Mouse (Mus musculus) MEL (cell line): ENCODE data around the gene Lbx1. TPM values are rescaled to one million over a fixed set of nuclear protein-coding genes. Genes with fewer than 3 reads are reported as not detected.

ENCODE experiments used
- DNase-seq: peaks from one replicate; pipeline ENCODE4 v3.0.0; 2011; ENCODE audit warnings: low read depth, low spot score
- H3K27ac ChIP-seq: 2 replicates; pipeline ENCODE4 v1.5.1; 2012; ENCODE audit warnings: low read depth, mild to moderate bottlenecking, control low read depth, low read length, moderate library complexity; ENCODE audit not compliant: control insufficient read depth
- H3K27me3 ChIP-seq, 2 experiments: fragments of 150-350 bp in 1 of 2; sonication (generic) in 1 of 2; 2 replicates each; pipeline ENCODE4 v1.6.1; 2012; ENCODE audit warnings: low read length in 2 of 2, mild to moderate bottlenecking in 2 of 2, improper control_type of control experiment in 1 of 2, moderate library complexity in 1 of 2; ENCODE audit not compliant: insufficient read depth in 2 of 2, control insufficient read depth in 1 of 2
- H3K36me3 ChIP-seq, 2 experiments: 2 replicates each; pipeline ENCODE4 v1.6.1; 2012 to 2014; ENCODE audit warnings: low read length in 2 of 2, improper control_type of control experiment in 1 of 2, inconsistent platforms in 1 of 2, mild to moderate bottlenecking in 1 of 2; ENCODE audit not compliant: insufficient read depth in 2 of 2, control insufficient read depth in 1 of 2
- H3K4me1 ChIP-seq, 2 experiments: fragments of 150-350 bp in 1 of 2; sonication (generic) in 1 of 2; 2 replicates each; pipeline ENCODE4 v1.6.1; 2012; ENCODE audit warnings: low read length in 2 of 2, improper control_type of control experiment in 1 of 2, mild to moderate bottlenecking in 1 of 2; ENCODE audit not compliant: insufficient read depth in 2 of 2, control insufficient read depth in 1 of 2
- H3K4me3 ChIP-seq, 2 experiments: fragments of 150-350 bp in 1 of 2; sonication (generic) in 1 of 2; 2 replicates each; pipeline ENCODE4 v1.5.1; 2012; ENCODE audit warnings: low read depth in 2 of 2, low read length in 2 of 2, mild to moderate bottlenecking in 2 of 2, moderate library complexity in 2 of 2, control low read depth in 1 of 2, improper control_type of control experiment in 1 of 2; ENCODE audit not compliant: control insufficient read depth in 1 of 2, insufficient read depth in 1 of 2
- H3K79me2 ChIP-seq: 2 replicates; pipeline ENCODE4 v1.6.1; 2012; ENCODE audit warnings: mild to moderate bottlenecking, low read length, moderate library complexity; ENCODE audit not compliant: control insufficient read depth, poor library complexity, insufficient read depth
- H3K9ac ChIP-seq: 2 replicates; pipeline ENCODE4 v1.6.1; 2012; ENCODE audit warnings: low read depth, mild to moderate bottlenecking, control low read depth, low read length, moderate library complexity; ENCODE audit not compliant: control insufficient read depth, poor library complexity, severe bottlenecking
- H3K9me3 ChIP-seq: fragments of 150-350 bp; sonication (generic); replicated peaks from 2 replicates; pipeline ENCODE4 v1.6.1; 2012; ENCODE audit warnings: mild to moderate bottlenecking, low read length, improper control_type of control experiment, moderate library complexity; ENCODE audit not compliant: insufficient read depth
- CHD1 ChIP-seq: IDR thresholded peaks from 2 replicates; pipeline ENCODE4 v1.6.1; 2012; ENCODE audit warnings: low read depth, mild to moderate bottlenecking, inconsistent platforms, low read length, improper control_type of control experiment
- CTCF ChIP-seq, 3 experiments: IDR thresholded peaks in 2 of 3; conservative IDR thresholded peaks in 1 of 3; 2 replicates each; pipeline ENCODE4 v1.5.1; 2011 to 2012; ENCODE audit warnings: low read length in 3 of 3, low read depth in 2 of 3, mild to moderate bottlenecking in 2 of 3, improper control_type of control experiment in 1 of 3, inconsistent platforms in 1 of 3, mixed read lengths in 1 of 3, moderate library complexity in 1 of 3; ENCODE audit not compliant: control insufficient read depth in 1 of 3, insufficient read depth in 1 of 3, poor library complexity in 1 of 3, severe bottlenecking in 1 of 3
- E2F4 ChIP-seq: IDR thresholded peaks from 2 replicates; pipeline ENCODE4 v1.6.1; 2011; ENCODE audit warnings: low read depth, low read length, improper control_type of control experiment, borderline replicate concordance
- EP300 ChIP-seq, 2 experiments: IDR thresholded peaks; 2 replicates each; pipeline ENCODE4 v1.6.1; 2011; ENCODE audit warnings: improper control_type of control experiment in 2 of 2, low read length in 2 of 2, low read depth in 1 of 2, mild to moderate bottlenecking in 1 of 2
- KAT2A ChIP-seq: conservative IDR thresholded peaks from 2 replicates; pipeline ENCODE4 v1.6.1; 2012; ENCODE audit warnings: low read depth, low read length, improper control_type of control experiment, inconsistent platforms
- MAFK ChIP-seq: IDR thresholded peaks from 2 replicates; pipeline ENCODE4 v1.6.1; 2011; ENCODE audit warnings: low read depth, mild to moderate bottlenecking, low read length, improper control_type of control experiment, borderline replicate concordance
- MAZ ChIP-seq: IDR thresholded peaks from 2 replicates; pipeline ENCODE4 v1.6.1; 2012; ENCODE audit warnings: low read depth, mild to moderate bottlenecking, inconsistent platforms, low read length, improper control_type of control experiment
- NELFE ChIP-seq: IDR thresholded peaks from 2 replicates; pipeline ENCODE4 v1.6.1; 2011; ENCODE audit warnings: low read depth, low read length, improper control_type of control experiment
- POLR2AphosphoS2 ChIP-seq: IDR thresholded peaks from 2 replicates; pipeline ENCODE4 v1.6.1; 2011; ENCODE audit warnings: low read length, improper control_type of control experiment
- RAD21 ChIP-seq: IDR thresholded peaks from 2 replicates; pipeline ENCODE4 v1.6.1; 2011; ENCODE audit warnings: mild to moderate bottlenecking, low read depth, low read length, improper control_type of control experiment
- SIN3A ChIP-seq: IDR thresholded peaks from 2 replicates; pipeline ENCODE4 v1.6.1; 2012; ENCODE audit warnings: low read length, improper control_type of control experiment, inconsistent platforms
- TAL1 ChIP-seq: IDR thresholded peaks from 2 replicates; pipeline ENCODE4 v1.6.1; 2012; ENCODE audit warnings: mild to moderate bottlenecking, inconsistent platforms, low read length, moderate library complexity, mixed read lengths
- TBP ChIP-seq: IDR thresholded peaks from 2 replicates; pipeline ENCODE4 v1.8.0; 2011; ENCODE audit warnings: low read depth, low read length, improper control_type of control experiment
- TCF12 ChIP-seq: IDR thresholded peaks from 2 replicates; pipeline ENCODE4 v1.6.1; 2014; ENCODE audit warnings: low read depth, mild to moderate bottlenecking, inconsistent platforms, low read length, improper control_type of control experiment, moderate library complexity
- USF2 ChIP-seq, 2 experiments: IDR thresholded peaks; 2 replicates each; pipeline ENCODE4 v1.6.1; 2011 to 2012; ENCODE audit warnings: improper control_type of control experiment in 2 of 2, low read length in 2 of 2, borderline replicate concordance in 1 of 2, inconsistent platforms in 1 of 2, low read depth in 1 of 2, mild to moderate bottlenecking in 1 of 2; ENCODE audit not compliant: insufficient read depth in 1 of 2
- ZC3H11A ChIP-seq: IDR thresholded peaks from 2 replicates; pipeline ENCODE4 v1.6.1; 2012; ENCODE audit warnings: low read depth, mild to moderate bottlenecking, inconsistent platforms, low read length, improper control_type of control experiment
- ZKSCAN1 ChIP-seq: IDR thresholded peaks from 2 replicates; pipeline ENCODE4 v1.6.1; 2012; ENCODE audit warnings: low read depth, mild to moderate bottlenecking, inconsistent platforms, low read length, improper control_type of control experiment, moderate library complexity
- polyA plus RNA-seq, 2 experiments: library from polyadenylated mRNA; stranded (reverse) in 1 of 2; unstranded in 1 of 2; fragments of >175 nt in 1 of 2; fragments of >200 nt in 1 of 2; gene quantifications; 2 replicates each; pipeline versions ENCODE4 v1.2.1 to v1.2.4; 2012; ENCODE audit warnings: low replicate concordance in 2 of 2, low read depth in 1 of 2; ENCODE audit not compliant: insufficient read length in 2 of 2, insufficient read depth in 1 of 2, missing spikeins in 1 of 2
- total RNA-seq: library from RNA; depleted of rRNA; stranded (reverse); fragments of 300-350 nt; gene quantifications from 2 replicates; pipeline ENCODE4 v1.2.3, GENCODE M21; 2012

Gene Lbx1
- total and polyA plus RNA-seq, 3 experiments = not detected

DNA sequence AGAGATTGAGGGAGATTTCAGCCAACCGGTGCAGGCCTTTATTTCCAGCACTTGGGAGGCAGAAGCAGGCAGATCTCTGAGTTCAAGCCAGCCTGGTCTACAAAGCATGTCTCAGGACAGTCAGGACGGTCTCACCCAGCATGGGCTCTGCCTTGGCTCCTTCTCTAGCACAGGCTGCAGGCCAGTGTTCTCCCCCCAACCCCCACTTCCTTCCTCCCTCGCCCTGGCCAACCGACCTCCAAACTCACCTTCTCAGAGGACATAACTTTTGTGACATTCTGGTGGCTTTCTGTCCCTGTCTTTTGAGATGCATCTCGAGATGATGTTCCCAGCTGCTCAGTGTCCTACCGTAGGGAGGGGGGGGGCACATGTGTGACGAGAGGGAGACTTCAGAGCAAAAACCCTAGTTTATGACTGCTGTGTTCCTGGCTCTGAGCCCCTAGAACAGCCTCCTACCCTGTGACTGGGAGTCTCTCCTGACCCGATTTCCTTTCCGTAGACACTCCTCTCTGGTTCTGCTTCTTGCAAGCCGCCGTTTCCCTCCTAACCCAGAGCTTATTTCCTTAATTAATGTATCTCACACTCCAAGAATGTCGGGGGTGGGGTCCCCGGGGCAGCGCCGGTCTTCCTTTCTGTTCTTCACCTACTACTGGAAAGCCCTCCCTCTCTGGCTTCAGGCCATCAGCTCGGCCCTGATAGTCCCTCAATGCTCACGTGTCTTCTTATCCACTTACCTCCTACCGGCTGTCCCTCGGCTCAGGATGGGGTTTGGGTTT, 27.8 kb downstream of the Lbx1 start (continued):
- TF ChIP-seq RAD21 (no peak), TCF12 (no peak), MAFK (no peak), POLR2AphosphoS2 (no peak), USF2 (IDR thresholded peaks at IDR 0.05; ENCODE audit: borderline replicate concordance in 1 of 2, insufficient read depth in 1 of 2, low read depth in 1 of 2, low read length in 2 of 2) (0 out of 4 replicates have a peak, but pooled peaks of 1 of the 2 experiments have one; percentile 29)

DNA sequence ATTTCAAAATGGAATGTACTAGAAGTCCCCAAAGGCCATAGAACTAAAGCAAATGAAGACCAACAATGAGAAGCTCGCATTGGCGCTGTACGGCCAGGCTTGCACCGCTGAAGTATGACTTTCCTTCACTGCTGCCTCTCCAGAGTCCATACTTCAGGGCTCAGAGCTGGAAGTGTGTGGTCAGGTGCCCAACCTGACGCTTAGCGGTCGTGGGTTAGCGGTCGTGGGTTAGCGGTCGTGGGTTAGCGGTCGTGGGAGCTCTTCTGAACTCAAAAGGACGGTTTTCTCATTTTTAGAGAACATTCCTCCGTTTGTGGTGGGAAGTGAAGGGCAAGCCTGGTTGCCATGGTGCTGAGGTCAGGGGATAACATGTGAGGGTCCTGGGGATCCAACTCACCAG, 28.5 kb downstream of the Lbx1 start:
- Histone ChIP-seq H3K27ac (no peak overlapping the region), H3K4me1 (peaks cover 0 to 10% of the 10 kb centered on the region in 2 experiments; a peak in 3 of 4 replicates), H3K4me3 (no peak overlapping the region), H3K36me3 (no peaks in the 10 kb centered on the region), H3K79me2 (no peaks in the 10 kb centered on the region), H3K9ac (no peak overlapping the region), H3K9me3 (no peaks in the 10 kb centered on the region), H3K27me3 (no peaks in the 10 kb centered on the region)
- no peak for DNase-seq
- TF ChIP-seq MAFK (no peak), E2F4 (no peak), EP300 (IDR thresholded peaks at IDR 0.05; ENCODE audit: low read depth in 1 of 2, low read length in 2 of 2) (no peak), NELFE (no peak), CTCF (IDR thresholded peaks at IDR 0.05 in 2 of 3, conservative IDR thresholded peaks at IDR 0.05 in 1 of 3; ENCODE audit: control insufficient read depth in 1 of 3, insufficient read depth in 1 of 3, low read depth in 2 of 3, low read length in 3 of 3, poor library complexity in 1 of 3, severe bottlenecking in 1 of 3) (no peak), SIN3A (no peak), KAT2A (no peak), TBP (no peak), CHD1 (no peak), TAL1 (no peak), ZC3H11A (no peak), ZKSCAN1 (no peak), MAZ (no peak)
